Comparison of ENCODE assay signal across 24 mouse cellular contexts in the genomic region with DNA sequence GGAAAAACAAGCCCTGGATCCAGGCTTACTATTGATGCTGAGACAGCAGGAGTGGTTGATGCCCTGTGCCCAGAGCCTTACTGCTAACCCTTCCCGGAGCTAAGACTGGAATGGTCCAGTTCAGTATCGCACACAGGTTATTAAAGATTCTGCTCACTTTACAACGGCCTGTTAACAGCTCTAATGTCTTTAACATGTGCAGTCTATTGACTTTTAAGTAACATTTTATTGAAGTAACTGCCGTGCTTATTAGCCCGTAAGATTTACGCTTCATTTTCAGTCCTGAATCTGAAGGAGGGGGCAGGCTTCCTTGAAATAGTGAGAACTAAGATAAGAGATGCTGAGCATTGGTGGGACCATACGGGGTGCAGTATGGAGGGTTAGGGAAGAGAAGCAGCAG.
"Had no signal": no experiment of that assay in that cellular context is flagged by ENCODE, and none has a peak within 500 bp of the region (broad histone marks: within the 10 kb centered on the region; RNA-seq: fewer than 3 reads in every experiment).

No protein-coding gene starts in this region.

- ATAC-seq: hindbrain, postnatal 0 days; intestine, embryonic 16.5 days; liver, embryonic 12.5 days had no signal

- H3K9me3 ChIP-seq: heart, embryonic 10.5 days; heart, embryonic 12.5 days; hindbrain, embryonic 10.5 days; hindbrain, embryonic 12.5 days; hindbrain, embryonic 15.5 days; limb, embryonic 13.5 days; limb, embryonic 15.5 days; liver, embryonic 12.5 days had no signal

- H3K9ac ChIP-seq: heart, embryonic 12.5 days; hindbrain, embryonic 12.5 days; hindbrain, embryonic 15.5 days; limb, embryonic 13.5 days; limb, embryonic 15.5 days; liver, embryonic 12.5 days; liver, embryonic 14.5 days had no signal

- H3K4me1 ChIP-seq: hindbrain, embryonic 10.5 days; hindbrain, embryonic 12.5 days; hindbrain, embryonic 15.5 days; liver, embryonic 12.5 days had no signal

- DNase-seq: gastrocnemius, adult 2 months; gastrocnemius, postnatal 10 days; gastrocnemius, postnatal 25 days; heart, adult 18-20 months; heart, postnatal 10 days; heart, postnatal 4 days; kidney, adult 11 months; kidney, adult 2 months; kidney, postnatal 10 days; kidney, postnatal 25 days; kidney, postnatal 4 days had no signal

- H3K36me3 ChIP-seq: heart, embryonic 10.5 days; heart, embryonic 12.5 days; hindbrain, embryonic 10.5 days; hindbrain, embryonic 12.5 days; hindbrain, embryonic 15.5 days; limb, embryonic 13.5 days; limb, embryonic 15.5 days; liver, embryonic 12.5 days had no signal

- H3K27me3 ChIP-seq: hindbrain, embryonic 12.5 days; hindbrain, embryonic 15.5 days; liver, embryonic 12.5 days had no signal

- H3K4me3 ChIP-seq: gastrocnemius, adult 2 months; heart, embryonic 10.5 days; heart, embryonic 12.5 days; hindbrain, embryonic 10.5 days; hindbrain, embryonic 12.5 days; hindbrain, embryonic 15.5 days; layer of hippocampus, adult 2 months; left cerebral cortex, adult 2 months; limb, embryonic 13.5 days; limb, embryonic 15.5 days; liver, embryonic 12.5 days had no signal

- H3K27ac ChIP-seq: gastrocnemius, adult 2 months; heart, embryonic 10.5 days; hindbrain, embryonic 10.5 days; hindbrain, embryonic 12.5 days; hindbrain, embryonic 15.5 days; hindbrain, postnatal 0 days; layer of hippocampus, adult 2 months; left cerebral cortex, adult 2 months; limb, embryonic 13.5 days; limb, embryonic 15.5 days; liver, embryonic 12.5 days; liver, embryonic 14.5 days had no signal

- H3K4me2 ChIP-seq: heart, embryonic 12.5 days; hindbrain, embryonic 12.5 days; hindbrain, embryonic 15.5 days; limb, embryonic 13.5 days; limb, embryonic 15.5 days; liver, embryonic 12.5 days had no signal
